Mouse (Mus musculus): ENCODE measurements around the gene Cd96. TPM values are rescaled to one million over a fixed set of nuclear protein-coding genes. Genes with fewer than 3 reads are reported as not detected.

Gene Cd96
- total RNA-seq, 2 experiments from 2014 or later, result not detected

- DNase-seq, result no peak
Observed at GRCm38 (mm10) chr16:46033896-46034295, 86.2 kb downstream of the Cd96 start.

GRCm38 (mm10) chr16:46022958-46023491 lies 97.0 kb downstream of the Cd96 start:
- no peak for DNase-seq

- peak; percentile 31 to 48 for DNase-seq
Observed at GRCm38 (mm10) chr16:46022189-46022928, 97.7 kb downstream of the Cd96 start.

GRCm38 (mm10) chr16:46021302-46021701 lies 98.7 kb downstream of the Cd96 start:
- DNase-seq, result no peak

GRCm38 (mm10) chr16:46020396-46020795 lies 99.7 kb downstream of the Cd96 start:
- no peak for DNase-seq

GRCm38 (mm10) chr16:46019799-46020198 lies 100.3 kb downstream of the Cd96 start:
- DNase-seq, result no peak

- no peak for DNase-seq
Observed at GRCm38 (mm10) chr16:46019359-46019758, 100.7 kb downstream of the Cd96 start.

- no peak for DNase-seq
Observed at GRCm38 (mm10) chr16:46011696-46012095, 108.4 kb downstream of the Cd96 start.

- DNase-seq, result no peak
Observed at GRCm38 (mm10) chr16:46010906-46011220, 109.2 kb downstream of the Cd96 start.

GRCm38 (mm10) chr16:46010153-46010905 lies 109.7 kb downstream of the Cd96 start, which contains the start of gene Plcxd2:
Plcxd2 (minus strand) TSS chr16:46010218.
- peak; percentile 91 for DNase-seq

GRCm38 (mm10) chr16:46009717-46010116 lies 110.3 kb downstream of the Cd96 start:
- DNase-seq, result peak in 1 of 2 experiments; percentile 9

- DNase-seq, result no peak
Observed at GRCm38 (mm10) chr16:46008766-46009165, 111.3 kb downstream of the Cd96 start.

- no peak for DNase-seq
Observed at GRCm38 (mm10) chr16:46008036-46008605, 111.9 kb downstream of the Cd96 start.

- no peak for DNase-seq
Observed at GRCm38 (mm10) chr16:46006261-46006660, 113.8 kb downstream of the Cd96 start.

GRCm38 (mm10) chr16:46001550-46002166 lies 118.4 kb downstream of the Cd96 start:
- DNase-seq, result no peak

GRCm38 (mm10) chr16:46000976-46001375 lies 119.1 kb downstream of the Cd96 start:
- DNase-seq, result no peak

- no peak for DNase-seq
Observed at GRCm38 (mm10) chr16:45999374-46000191, 120.5 kb downstream of the Cd96 start.

GRCm38 (mm10) chr16:45998231-45998630 lies 121.8 kb downstream of the Cd96 start:
- no peak for DNase-seq

- no peak for DNase-seq
Observed at GRCm38 (mm10) chr16:45990901-45991676, 129.0 kb downstream of the Cd96 start.

- DNase-seq, result no peak
Observed at GRCm38 (mm10) chr16:45986236-45986635, 133.8 kb downstream of the Cd96 start.
